Mouse (Mus musculus) urinary bladder, postnatal 10 days (tissue): ENCODE results near the gene Rgs1.

ENCODE experiments used
- DNase-seq: peaks from one replicate; pipeline ENCODE4 v3.0.0; 2022; ENCODE audit warnings: low spot score

Rgs1 gene

GRCm38 (mm10) chr1:144248923-144249322 lies at the start of gene Rgs1:
Rgs1 (minus strand) TSS chr1:144249242.
- DNase-seq: no peak

- DNase-seq: no peak
Observed at GRCm38 (mm10) chr1:144283020-144284014, 34.3 kb upstream of the Rgs1 start.

GRCm38 (mm10) chr1:144280056-144280455 lies 31.0 kb upstream of the Rgs1 start:
- DNase-seq: no peak

GRCm38 (mm10) chr1:144272991-144273390 lies 23.9 kb upstream of the Rgs1 start:
- DNase-seq: no peak

- no peak for DNase-seq
Observed at GRCm38 (mm10) chr1:144269112-144269511, 20.1 kb upstream of the Rgs1 start.

- DNase-seq: no peak
Observed at GRCm38 (mm10) chr1:144267471-144268470, 18.7 kb upstream of the Rgs1 start.

GRCm38 (mm10) chr1:144264000-144264399 lies 15.0 kb upstream of the Rgs1 start:
- no peak for DNase-seq

GRCm38 (mm10) chr1:144262008-144262407 lies 13.0 kb upstream of the Rgs1 start:
- DNase-seq: no peak

GRCm38 (mm10) chr1:144258779-144259178 lies 9.7 kb upstream of the Rgs1 start:
- no peak for DNase-seq

- DNase-seq: no peak
Observed at GRCm38 (mm10) chr1:144256556-144257331, 7.7 kb upstream of the Rgs1 start.

- DNase-seq: no peak
Observed at GRCm38 (mm10) chr1:144248206-144248605, 836 bp downstream of the Rgs1 start.

- DNase-seq: no peak
Observed at GRCm38 (mm10) chr1:144247382-144247781, 1.7 kb downstream of the Rgs1 start.

GRCm38 (mm10) chr1:144243511-144243910 lies 5.5 kb downstream of the Rgs1 start:
- no peak for DNase-seq

GRCm38 (mm10) chr1:144239195-144239594 lies 9.8 kb downstream of the Rgs1 start:
- no peak for DNase-seq

- DNase-seq: no peak
Observed at GRCm38 (mm10) chr1:144215230-144215629, 33.8 kb downstream of the Rgs1 start.

GRCm38 (mm10) chr1:144210912-144211311 lies 38.1 kb downstream of the Rgs1 start:
- no peak for DNase-seq

GRCm38 (mm10) chr1:144206281-144207061 lies 42.6 kb downstream of the Rgs1 start:
- DNase-seq: no peak

- no peak for DNase-seq
Observed at GRCm38 (mm10) chr1:144204766-144205165, 44.3 kb downstream of the Rgs1 start.

- no peak for DNase-seq
Observed at GRCm38 (mm10) chr1:144202939-144203338, 46.1 kb downstream of the Rgs1 start.

GRCm38 (mm10) chr1:144200496-144200895 lies 48.5 kb downstream of the Rgs1 start:
- no peak for DNase-seq

- DNase-seq: no peak
Observed at GRCm38 (mm10) chr1:144199538-144199937, 49.5 kb downstream of the Rgs1 start.
